Mouse (Mus musculus) adrenal gland, adult 8-10 months (tissue): ENCODE results near the gene Rdh7. TPM values are rescaled to one million over a fixed set of nuclear protein-coding genes. Genes with fewer than 3 reads are reported as not detected.
"Not testable (repeated sequence)": the region's sequence is repeated elsewhere in the genome, so short reads cannot be mapped to it uniquely, and the experiment has no call there.

Source experiments
- DNase-seq: peaks from one replicate; pipeline ENCODE4 v3.0.0; 2022
- total RNA-seq, 4 experiments: library from RNA; stranded (reverse); gene quantifications; 2 replicates each; pipeline ENCODE4 v1.2.4; 2022

The Rdh7 gene
- total RNA-seq, result under 1 TPM in 2 of 4 experiments, not detected in 2; 0.19 to 0.20 TPM

GRCm38 (mm10) chr10:127888605-127889004 lies at the start of gene Rdh7:
Gene Rdh7 (minus strand): TSS chr10:127888817.
- DNase-seq, result no peak

- peak; percentile 31 for DNase-seq
These were observed 48.9 kb upstream of the Rdh7 start for GRCm38 (mm10) chr10:127937428-127938010.

GRCm38 (mm10) chr10:127936747-127937409 lies 48.3 kb upstream of the Rdh7 start:
- DNase-seq, result no peak

- no peak for DNase-seq
These were observed 47.7 kb upstream of the Rdh7 start for GRCm38 (mm10) chr10:127936271-127936670.

GRCm38 (mm10) chr10:127932290-127932926 lies 43.8 kb upstream of the Rdh7 start:
- no peak for DNase-seq

- no peak for DNase-seq
These were observed 39.1 kb upstream of the Rdh7 start for GRCm38 (mm10) chr10:127927737-127928136.

- DNase-seq, result no peak
These were observed 36.2 kb upstream of the Rdh7 start for GRCm38 (mm10) chr10:127924597-127925378.

GRCm38 (mm10) chr10:127923024-127923423 lies 34.4 kb upstream of the Rdh7 start:
- no peak for DNase-seq

GRCm38 (mm10) chr10:127922241-127922640 lies 33.6 kb upstream of the Rdh7 start:
- no peak for DNase-seq

- DNase-seq, result no peak
These were observed 29.0 kb upstream of the Rdh7 start for GRCm38 (mm10) chr10:127917651-127918050.

GRCm38 (mm10) chr10:127917183-127917582 lies 28.6 kb upstream of the Rdh7 start:
- DNase-seq, result not testable (repeated sequence)

GRCm38 (mm10) chr10:127915578-127915977 lies 27.0 kb upstream of the Rdh7 start:
- DNase-seq, result no peak

- no peak for DNase-seq
These were observed 18.9 kb upstream of the Rdh7 start for GRCm38 (mm10) chr10:127907386-127907951.

- DNase-seq, result no peak
These were observed 17.5 kb upstream of the Rdh7 start for GRCm38 (mm10) chr10:127906138-127906537.

- peak; percentile 72 for DNase-seq
These were observed 16.3 kb upstream of the Rdh7 start for GRCm38 (mm10) chr10:127904718-127905446.

GRCm38 (mm10) chr10:127903116-127903515 lies 14.5 kb upstream of the Rdh7 start:
- peak; percentile 63 for DNase-seq

- no peak for DNase-seq
These were observed 13.1 kb upstream of the Rdh7 start for GRCm38 (mm10) chr10:127901751-127902150.

- DNase-seq, result no peak
These were observed 11.2 kb upstream of the Rdh7 start for GRCm38 (mm10) chr10:127899783-127900182.

GRCm38 (mm10) chr10:127898218-127898617 lies 9.6 kb upstream of the Rdh7 start, which contains the start of gene Sdr9c7:
Gene Sdr9c7 (plus strand): TSS chr10:127898518.
- DNase-seq, result no peak

- no peak for DNase-seq
These were observed 8.9 kb upstream of the Rdh7 start for GRCm38 (mm10) chr10:127897506-127897905.

GRCm38 (mm10) chr10:127896705-127897104 lies 8.1 kb upstream of the Rdh7 start:
- DNase-seq, result no peak
